Mouse (Mus musculus) embryo, embryonic 11.5 days (tissue): Measurements from ENCODE around the gene Iqschfp.

Source experiments
- DNase-seq: peaks from one replicate; pipeline ENCODE4 v3.0.0-alpha.2; 2012; ENCODE audit warnings: low read depth, low spot score

Gene Iqschfp

GRCm38 (mm10) chr3:68595316-68595925 lies 703.4 kb downstream of the Iqschfp start:
- DNase-seq, result no peak

- no peak for DNase-seq
These were observed 704.9 kb downstream of the Iqschfp start for GRCm38 (mm10) chr3:68596938-68597337.

GRCm38 (mm10) chr3:68602891-68603290 lies 710.9 kb downstream of the Iqschfp start:
- no peak for DNase-seq

GRCm38 (mm10) chr3:68604467-68604866 lies 712.4 kb downstream of the Iqschfp start:
- DNase-seq, result no peak

- DNase-seq, result no peak
These were observed 712.9 kb downstream of the Iqschfp start for GRCm38 (mm10) chr3:68604962-68605361.

- no peak for DNase-seq
These were observed 714.0 kb downstream of the Iqschfp start for GRCm38 (mm10) chr3:68605942-68606603.

- DNase-seq, result no peak
These were observed 714.7 kb downstream of the Iqschfp start for GRCm38 (mm10) chr3:68606730-68607129.

- no peak for DNase-seq
These were observed 715.3 kb downstream of the Iqschfp start for GRCm38 (mm10) chr3:68607336-68607735.

- DNase-seq, result no peak
These were observed 716.9 kb downstream of the Iqschfp start for GRCm38 (mm10) chr3:68608848-68609497.

- no peak for DNase-seq
These were observed 718.0 kb downstream of the Iqschfp start for GRCm38 (mm10) chr3:68610011-68610410.

- no peak for DNase-seq
These were observed 718.7 kb downstream of the Iqschfp start for GRCm38 (mm10) chr3:68610598-68611261.

- DNase-seq, result peak; percentile 35
These were observed 723.2 kb downstream of the Iqschfp start for GRCm38 (mm10) chr3:68615042-68615810.

GRCm38 (mm10) chr3:68616363-68616762 lies 724.3 kb downstream of the Iqschfp start:
- no peak for DNase-seq

- DNase-seq, result no peak
These were observed 725.7 kb downstream of the Iqschfp start for GRCm38 (mm10) chr3:68617708-68618107.

GRCm38 (mm10) chr3:68619097-68619496 lies 727.1 kb downstream of the Iqschfp start:
- no peak for DNase-seq

GRCm38 (mm10) chr3:68621971-68622370 lies 729.9 kb downstream of the Iqschfp start:
- no peak for DNase-seq

GRCm38 (mm10) chr3:68623036-68623435 lies 731.0 kb downstream of the Iqschfp start:
- no peak for DNase-seq

- DNase-seq, result no peak
These were observed 732.4 kb downstream of the Iqschfp start for GRCm38 (mm10) chr3:68624471-68624870.

- DNase-seq, result no peak
These were observed 738.2 kb downstream of the Iqschfp start for GRCm38 (mm10) chr3:68630261-68630660.

GRCm38 (mm10) chr3:68630821-68631220 lies 738.8 kb downstream of the Iqschfp start:
- no peak for DNase-seq

GRCm38 (mm10) chr3:68632714-68633113 lies 740.7 kb downstream of the Iqschfp start:
- DNase-seq, result no peak

- no peak for DNase-seq
These were observed 741.5 kb downstream of the Iqschfp start for GRCm38 (mm10) chr3:68633577-68633976.
